Mouse (Mus musculus) erythroblast, embryonic 14.5 days (primary cell): ENCODE results near the gene Fbxl14.

ENCODE experiments used
- GATA1 ChIP-seq: IDR thresholded peaks from 2 replicates; pipeline ENCODE4 v1.6.1; 2012; ENCODE audit warnings: low read length, inconsistent platforms, mixed read lengths
- TAL1 ChIP-seq: IDR thresholded peaks from 3 replicates; pipeline ENCODE4 v1.6.1; 2012; ENCODE audit warnings: low read length, inconsistent platforms, mixed read lengths

DNA sequence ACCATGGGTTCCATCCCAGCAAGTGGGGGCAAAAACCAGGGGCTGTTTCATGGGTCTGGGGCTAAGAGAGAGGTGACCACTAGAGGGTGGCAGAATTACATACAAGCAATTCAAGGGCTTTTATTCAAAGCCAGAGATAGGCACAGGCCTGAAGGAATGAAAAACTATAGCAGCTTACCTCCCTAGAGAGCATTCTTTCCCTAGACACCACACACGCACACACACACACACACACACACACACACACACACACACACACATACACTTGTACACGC, 11.7 kb upstream of the Fbxl14 start:
- no peak for TF ChIP-seq TAL1
- no peak for TF ChIP-seq GATA1
